Mouse (Mus musculus) lung, postnatal 25 days (tissue): ENCODE results near the gene Erfe.

Experiments used
- DNase-seq: peaks from one replicate; pipeline ENCODE4 v3.0.0; 2022; ENCODE audit warnings: low spot score

The Erfe gene

DNA sequence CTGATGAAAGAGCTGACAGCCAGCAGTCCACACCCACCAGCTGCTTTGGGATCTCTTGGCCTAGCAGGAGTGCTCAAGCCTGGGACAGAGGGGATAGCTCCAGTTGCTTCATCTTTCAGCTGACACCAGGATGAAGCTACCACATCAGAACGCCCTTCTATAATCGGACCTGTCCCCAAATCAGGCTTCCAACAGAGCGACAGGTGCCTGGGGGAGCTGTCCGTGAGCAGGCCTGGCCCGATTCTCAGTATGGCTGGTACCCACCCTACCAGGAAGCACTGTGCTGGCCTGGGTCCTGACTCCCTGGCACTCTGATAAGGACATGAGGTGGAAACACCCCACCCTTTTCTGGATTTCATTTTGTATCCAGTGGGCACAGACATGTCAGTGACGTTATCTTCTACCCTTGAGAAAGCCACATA, 7.2 kb downstream of the Erfe start:
- DNase-seq = no peak

DNA sequence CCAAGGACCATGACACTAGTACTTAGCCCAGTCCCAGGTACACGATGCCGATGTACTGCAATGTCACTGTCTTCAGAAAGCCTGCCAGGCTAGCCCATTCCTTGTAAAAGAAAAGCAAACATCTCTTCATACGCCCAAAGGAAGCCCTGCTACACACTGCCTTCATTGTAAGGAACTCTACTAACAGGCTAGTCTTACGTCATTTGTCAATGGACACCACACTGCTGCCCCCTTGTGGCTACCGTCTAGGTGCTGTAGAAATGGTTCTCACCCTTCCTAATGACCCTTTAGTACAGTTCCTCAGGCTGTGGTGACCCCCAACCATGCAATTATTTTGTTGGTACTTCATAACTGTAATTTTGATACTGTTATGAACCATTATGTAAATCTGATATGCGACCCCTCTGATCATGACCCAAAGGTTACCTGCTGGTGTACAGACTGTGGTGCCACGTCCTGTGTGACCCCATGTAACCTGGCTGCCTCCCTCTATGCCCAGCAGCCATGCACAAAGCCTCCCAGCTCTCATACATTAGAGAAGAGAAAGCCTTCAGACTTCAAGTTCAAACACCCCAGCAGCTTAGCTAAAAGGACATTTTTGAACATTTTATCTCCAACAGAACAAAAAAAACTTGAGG, 14.3 kb downstream of the Erfe start:
- peak; percentile 65 for DNase-seq

DNA sequence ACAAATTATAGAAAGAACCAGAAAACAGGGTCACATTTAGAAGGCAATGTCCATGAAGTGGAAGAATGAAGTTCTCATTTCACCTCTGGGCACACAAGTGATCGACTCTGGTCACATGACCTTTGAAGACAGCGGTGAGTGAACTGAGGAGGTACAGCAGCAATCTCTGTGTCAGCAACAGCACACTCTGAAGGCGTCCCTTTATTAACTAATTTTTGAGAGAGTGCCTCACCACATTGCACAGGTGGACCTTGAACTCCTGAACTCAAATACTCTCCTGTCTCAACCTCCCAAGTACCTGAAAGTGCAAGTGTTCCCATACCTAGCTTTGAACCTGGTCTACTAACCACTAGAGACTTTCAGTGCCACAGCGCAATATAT, 14.9 kb downstream of the Erfe start:
- no peak for DNase-seq

DNA sequence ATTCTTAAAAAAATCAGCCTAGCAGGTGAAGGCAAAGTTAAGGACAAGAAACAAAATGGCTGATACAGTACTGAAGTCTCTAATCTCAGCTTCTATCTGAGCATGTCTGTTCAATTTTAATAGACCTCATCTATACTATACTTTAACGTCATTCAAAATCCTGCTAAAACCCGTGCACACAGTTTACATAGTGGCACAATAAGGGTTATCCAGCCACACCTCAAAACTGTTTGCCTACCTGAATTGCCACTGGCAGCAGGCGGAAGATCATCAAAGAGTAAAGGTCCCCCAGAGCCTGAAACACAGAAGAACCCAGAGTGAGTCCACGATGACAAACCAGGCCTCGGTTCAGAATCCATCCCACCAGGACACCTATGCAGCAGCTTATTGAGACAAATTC, 24.1 kb downstream of the Erfe start:
- no peak for DNase-seq

DNA sequence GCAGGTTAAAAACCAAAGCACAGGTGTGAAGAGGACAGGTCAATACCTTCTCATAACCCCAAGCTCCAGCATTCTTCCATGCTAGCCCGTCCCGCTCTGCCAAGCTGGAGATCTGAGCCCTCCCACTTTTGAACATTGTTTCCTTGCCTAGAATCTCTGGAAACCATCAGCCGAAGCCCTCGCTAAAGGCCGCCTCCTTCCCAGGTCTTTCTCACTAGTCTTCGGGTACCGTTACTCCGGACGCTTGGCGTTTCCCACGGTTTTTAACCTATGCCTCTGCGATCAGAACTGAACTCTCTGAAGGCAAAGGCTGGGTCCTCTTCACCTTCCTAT, 31.7 kb downstream of the Erfe start:
- DNase-seq = no peak

DNA sequence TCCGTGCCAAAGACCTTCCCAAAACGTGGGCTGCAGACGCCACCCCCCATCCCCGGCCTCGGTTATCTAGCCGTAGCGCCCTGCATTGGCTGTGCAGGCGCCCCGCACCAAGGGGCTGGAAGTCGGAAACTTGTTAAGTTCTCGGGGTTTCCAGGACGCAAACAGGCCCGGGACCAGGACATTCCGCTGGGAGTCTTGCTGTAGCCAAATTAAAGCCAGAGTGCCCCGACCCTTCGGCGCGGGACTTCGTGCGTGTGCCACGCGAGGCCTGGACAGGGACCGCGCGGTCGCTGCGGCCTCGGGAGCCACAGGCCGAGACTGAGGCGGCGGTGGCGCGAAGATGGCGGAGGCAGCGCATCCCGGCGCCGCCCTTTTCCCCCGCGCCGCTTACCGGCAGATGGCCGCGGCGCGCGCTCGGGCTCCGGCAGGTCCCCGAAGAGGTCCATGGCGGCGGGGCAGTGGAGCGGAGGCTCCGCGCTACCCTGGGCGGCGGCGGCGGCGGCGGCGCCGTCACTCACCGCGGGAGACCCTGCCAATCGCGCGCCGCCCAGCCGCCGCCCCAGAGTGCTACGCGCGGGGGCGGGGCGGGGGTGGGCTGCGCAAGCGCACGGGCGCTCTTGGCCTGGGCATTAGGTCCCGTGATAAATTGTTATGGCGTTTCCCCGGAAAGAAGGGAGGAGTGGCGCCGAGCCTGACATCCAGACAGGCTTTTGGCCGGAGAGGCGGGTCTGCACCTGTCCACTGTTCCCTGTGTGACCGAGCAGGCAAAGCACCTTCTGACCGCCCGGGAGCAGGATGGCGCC, 32.2 kb downstream of the Erfe start, which contains the start of gene Ilkap:
TSS of gene Ilkap (minus strand) at position 556 of the 803 bp plus-strand sequence.
- peak; percentile 86 for DNase-seq

DNA sequence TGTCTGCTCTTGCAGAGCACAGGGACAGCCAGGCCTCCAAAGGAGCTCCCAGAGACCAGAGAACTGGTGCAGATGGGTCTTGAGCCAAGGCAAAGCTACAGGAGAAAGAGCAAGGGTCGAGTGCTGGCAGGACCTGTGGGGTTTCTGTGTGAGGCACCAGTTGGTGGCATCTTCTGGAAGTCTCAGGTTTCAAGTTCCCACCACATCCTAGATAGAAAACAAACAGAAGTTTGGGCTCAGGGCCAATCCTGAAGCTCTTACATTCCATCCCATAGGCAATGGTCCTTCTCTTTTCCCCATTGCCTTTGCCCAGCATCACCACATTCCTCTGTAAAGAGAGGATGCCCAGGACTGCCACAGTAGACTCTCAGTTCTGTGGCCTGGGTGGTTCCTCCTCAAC, 38.7 kb downstream of the Erfe start:
- no peak for DNase-seq

DNA sequence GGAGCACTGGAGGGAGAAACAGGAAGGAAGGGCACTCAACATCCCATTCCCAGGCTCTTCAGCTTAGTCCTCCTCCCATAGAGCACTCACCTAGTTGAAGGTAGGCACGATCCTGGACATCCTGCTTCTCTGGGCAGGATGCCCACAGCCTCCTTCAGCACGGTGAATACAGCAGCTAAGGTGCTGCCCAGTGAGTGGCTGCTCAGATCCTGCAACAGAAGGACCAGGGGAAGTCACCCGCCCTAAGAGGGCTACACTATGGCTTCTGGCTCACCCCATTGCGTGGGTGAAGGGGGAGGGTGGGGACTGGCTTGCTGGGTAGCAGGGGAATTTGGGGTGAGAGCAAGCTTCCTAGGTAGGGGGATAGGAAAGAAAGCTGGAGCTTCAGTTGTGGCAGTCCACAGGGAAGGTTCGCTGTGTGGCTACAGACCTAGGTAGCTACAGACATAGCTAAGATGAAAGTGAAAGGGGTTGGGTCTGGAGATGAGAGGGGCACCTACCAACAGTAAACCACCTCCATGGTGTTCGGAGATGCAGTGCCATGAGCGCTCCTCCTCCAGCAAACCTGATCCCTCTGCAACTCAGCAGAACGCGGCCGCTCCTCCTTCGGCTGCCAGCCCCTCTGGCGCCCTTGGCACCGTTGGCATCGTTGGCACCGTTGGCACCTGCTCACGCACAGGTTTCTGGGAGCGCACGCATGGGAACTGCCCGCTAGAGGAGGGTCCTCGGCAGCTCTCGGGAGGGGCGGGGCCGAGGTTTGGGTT, 39.4 kb downstream of the Erfe start:
- DNase-seq = peak; percentile 44

DNA sequence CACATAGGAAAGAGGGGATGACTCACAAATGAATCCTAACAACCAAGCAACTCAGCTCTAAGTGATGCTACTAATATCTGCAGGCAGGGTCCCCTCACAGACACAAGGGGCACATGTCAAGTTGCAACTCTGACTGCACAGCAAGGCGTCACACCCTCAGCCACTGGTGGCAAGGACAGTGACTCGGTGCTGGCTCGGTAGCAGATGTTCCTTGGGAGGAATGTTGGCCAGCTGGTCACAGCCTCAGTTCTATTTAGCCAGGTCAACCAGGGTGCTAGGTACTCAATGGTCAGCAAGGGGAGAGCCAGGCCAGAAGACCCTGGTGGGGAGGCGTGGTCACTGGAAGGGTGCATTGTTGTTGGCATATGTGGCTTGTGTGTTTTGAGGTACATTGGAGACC, 41.6 kb downstream of the Erfe start:
- DNase-seq = no peak

DNA sequence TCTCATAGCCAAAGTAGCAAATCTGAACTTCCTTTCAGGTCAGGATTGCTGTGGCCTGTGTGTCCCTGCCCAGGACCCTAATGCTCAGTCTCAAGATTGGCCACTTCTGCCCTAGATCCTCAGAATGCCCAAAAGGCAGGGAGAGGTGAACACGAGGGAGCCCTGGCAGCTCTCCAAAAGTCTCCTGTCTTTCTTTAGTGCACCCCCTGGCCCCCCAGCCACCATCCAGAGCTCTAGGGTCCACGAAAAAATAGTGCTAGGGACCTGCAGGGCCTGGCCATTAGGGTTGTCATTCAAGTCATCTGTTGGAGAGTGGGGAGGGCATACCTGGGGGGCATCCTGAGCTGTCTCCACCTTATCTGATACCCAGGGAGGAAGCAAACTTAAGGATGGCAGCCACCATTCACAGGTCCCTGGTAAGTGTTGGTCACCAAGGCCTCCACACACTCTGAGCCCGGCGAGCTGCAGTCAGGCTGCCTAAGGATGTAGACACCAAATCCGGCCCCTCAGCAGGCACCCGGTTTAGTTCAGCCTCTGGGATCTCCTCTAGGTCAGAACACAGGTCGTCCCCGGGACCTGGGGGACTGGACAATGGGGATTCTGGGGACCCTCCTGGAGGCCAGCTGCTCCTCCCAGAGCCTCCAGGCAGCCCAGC, 45.5 kb downstream of the Erfe start:
- no peak for DNase-seq

DNA sequence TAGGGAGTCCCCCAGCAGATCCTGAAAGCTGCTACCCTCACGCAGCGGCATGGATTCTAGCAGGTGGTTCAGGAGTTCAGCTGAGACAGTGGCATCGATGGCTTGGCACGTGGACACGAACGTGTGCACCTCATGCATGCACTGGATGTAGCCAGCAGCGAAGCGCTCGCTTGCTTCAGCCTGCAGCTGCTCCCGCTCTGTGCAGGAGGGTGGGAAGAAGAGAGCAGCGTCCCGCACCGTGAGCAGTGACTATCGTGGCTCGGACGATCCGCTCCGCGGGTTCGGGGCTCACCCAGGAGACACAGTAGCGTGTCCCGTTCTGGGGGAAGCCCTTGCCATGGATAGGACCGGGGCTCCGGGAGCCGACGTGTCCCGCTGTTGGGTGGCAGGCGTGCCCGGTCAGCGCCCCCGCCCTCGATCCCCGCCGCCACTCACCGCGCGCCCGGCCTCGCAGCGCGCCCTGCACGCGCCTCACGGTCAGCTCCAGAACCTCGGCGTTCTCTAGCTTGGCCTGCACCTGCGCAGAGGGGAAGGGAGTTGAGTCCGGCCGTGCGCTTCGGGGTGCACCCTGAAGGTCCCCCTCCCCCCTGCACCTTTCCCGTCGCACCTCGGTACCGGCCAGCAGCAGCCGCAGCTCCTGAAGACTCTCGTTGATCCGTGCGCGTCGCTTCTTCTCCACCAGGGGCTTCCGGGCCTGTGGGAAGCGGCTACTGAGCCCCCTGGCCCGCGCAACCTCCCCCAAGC, 46.2 kb downstream of the Erfe start:
- DNase-seq = no peak

DNA sequence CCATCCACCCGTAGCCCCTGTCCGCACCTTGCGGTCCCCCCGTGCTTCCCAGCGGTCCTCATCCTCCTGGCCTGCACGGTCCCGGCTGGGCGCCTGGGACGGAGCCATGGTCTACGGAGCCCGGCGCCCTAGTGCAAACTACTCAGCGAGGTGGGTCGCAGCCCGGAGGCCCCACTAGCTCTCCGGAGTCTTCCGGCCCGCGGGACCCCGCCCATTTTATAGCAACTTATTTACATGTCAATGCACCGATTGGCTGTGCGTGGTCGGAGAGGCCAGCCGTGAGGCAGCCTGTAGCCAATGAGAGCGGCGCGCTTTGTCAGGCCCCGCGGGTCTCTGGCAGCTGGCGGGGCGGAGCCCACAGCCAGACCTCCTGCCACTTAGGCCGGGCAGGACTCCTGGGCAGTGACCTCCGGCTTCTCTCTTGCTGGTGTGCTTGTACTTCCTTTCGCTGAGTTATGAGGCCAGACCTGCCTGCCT, 46.8 kb downstream of the Erfe start:
- peak; percentile 98 for DNase-seq

DNA sequence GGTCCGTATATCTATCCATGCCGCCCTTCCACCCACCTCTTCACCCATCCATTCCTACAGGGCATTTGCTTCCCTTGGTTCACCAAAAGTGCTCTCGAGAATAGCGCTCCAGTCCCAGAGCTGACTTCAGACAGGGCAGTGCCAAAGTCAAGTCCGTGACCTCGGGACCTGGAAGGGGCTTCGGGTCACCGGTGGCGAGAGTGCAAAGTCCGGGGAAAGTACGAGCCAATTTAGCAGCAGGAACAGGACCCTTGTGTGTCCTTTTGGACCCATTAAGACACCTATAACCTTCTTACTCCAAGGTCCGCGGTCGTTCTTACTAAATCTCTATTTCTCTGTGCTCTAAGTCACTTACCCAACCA, 47.3 kb downstream of the Erfe start:
- DNase-seq = no peak

DNA sequence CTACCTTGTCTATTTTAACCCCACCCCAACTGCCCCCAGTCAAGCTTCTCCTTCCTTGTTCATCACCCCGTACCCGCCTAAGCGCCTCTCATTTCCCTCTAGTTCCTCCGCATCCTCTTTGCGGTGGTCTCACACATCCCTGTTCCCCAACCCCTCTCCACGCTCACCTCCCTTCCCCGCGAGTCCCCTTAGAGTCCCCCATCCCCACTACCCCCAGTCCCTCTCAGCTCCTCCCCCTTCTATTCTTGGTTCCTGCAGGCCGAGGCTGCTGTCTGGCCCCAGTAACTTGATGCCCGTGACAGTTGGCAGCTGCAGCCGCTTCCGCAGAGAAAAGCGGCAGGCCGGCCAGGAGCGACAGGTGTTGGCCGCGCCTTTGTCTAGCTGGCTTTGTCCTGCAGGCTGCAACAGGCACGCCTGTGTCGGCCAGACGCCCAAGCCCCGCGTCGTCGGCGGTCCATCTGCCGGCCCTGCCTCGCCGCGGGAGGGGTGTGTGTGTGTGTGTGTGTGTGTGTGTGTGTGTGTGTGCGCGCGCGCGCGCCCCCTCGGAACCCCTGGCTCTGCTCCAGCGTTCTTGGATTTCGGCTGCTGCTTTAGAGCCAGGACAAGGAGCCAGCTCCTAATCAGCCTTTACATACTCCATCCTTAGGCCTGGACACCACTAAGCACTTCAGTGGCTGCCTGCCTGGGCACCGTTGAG, 47.8 kb downstream of the Erfe start, which contains the start of gene Hes6:
TSS of gene Hes6 (minus strand) at position 141 of the 697 bp plus-strand sequence.
- peak; percentile 55 for DNase-seq

DNA sequence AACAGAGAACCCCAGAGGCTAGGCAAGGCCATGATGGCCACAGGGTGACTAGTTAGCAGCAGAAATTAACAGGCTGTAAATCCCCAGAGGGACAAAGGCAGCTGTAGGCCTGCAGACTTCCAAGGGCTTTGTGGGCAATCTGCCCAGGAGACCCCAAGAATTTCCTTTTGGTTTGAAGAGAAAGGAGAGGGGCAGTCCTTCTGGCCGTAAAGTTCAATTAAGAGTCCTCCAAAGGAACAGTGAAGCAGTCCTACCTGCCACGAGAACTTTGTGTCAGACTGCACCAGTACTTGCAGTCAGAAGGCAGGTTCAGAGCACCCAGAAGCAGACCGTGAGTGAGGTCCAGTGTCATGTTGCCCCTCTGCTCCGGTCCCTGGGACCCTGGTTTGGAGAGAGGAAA, 48.7 kb downstream of the Erfe start:
- no peak for DNase-seq

DNA sequence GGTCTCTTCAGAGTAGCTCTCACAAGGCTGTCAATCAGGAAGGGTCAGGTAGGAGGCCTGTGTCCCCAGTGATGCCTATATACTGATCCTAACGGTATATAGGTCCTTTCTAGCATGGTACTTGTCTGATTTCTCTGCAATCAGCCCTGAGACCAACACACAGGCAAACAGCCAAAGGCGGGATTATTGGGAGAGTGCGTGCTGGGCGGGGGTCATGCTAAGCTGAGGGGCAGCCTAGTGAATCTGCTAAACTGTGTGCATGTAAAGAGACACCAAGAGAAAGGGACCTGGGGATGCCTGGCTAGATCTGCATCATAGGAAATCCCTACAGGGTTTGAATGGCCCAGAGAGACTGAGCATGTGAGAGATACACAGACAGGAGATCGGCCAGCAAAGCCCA, 49.1 kb downstream of the Erfe start:
- DNase-seq = no peak

DNA sequence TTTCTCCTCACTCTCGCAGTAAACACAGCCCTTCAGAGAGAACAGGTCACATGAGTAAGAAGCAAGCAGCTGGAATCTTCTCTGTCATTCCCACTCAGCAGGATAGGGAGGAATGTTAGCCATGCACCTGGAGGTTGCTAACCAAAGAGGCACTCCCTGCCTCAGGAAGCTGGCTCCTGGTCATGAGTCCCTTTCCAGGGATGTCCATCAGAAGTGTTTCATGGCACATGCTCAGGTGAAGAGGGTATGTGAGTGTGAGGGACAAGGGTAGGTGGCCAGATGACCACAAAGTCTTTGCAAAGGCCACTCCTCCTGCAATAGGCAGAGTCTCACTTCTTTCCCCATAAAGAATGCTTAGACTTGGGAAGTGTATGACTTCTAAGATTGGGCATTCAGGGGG, 51.8 kb downstream of the Erfe start:
- no peak for DNase-seq

DNA sequence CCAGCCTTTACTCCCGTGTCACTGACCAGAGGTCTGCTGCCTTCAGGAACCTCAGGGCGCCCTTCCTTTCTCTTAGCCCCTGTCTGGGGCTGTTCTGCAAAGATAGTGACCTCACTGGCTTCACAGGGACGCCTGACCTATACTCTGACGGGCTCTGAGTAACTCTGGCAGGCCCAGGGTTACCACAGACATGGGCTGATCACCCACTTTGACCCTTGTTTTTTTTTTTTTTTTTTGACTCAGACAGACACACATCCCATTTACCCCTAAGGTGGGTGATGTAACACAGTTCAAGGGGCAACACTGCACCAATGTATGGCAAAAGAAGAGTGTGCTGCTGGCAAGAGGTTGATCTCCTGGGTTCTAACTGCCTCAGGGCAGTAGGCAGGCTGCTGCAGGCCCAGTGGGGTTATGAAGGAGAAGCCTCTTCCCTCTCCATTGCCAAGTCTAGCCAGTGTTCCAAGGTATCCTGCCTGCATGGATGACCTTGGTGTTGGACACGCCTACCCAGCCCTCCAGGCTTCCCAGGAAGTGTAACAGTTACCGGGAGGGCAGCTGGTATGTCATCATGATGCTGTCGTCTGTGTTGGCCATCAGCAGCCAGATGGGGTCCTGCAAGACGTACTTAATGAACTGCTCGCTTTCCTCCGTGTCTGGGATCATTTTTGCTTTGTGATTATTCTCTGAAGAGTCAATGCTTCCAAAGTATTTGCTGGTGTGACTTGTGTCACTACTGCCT, 53.8 kb downstream of the Erfe start:
- DNase-seq = no peak

DNA sequence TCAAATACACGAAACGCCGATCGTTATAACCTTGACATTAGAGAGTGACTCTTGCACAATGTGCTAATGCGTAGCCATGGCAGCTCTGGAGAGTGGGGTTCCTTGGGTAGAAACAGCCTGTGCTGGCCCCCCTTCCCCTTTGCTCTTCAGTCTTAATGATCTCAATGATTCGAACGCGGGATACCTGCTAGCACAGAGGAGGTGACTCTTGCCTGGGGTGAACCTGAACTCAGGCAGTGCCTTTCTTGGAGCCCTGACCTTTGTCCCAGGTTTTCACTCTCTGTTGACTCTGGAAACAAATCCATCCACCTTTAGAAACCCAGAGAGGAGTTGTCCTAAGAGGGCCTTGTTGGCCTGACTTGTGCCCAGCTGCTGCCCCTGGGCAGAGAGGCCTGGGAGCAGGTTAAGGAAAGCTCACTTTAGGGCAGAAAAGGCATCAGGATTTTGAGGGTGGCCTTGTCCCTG, 54.4 kb downstream of the Erfe start:
- no peak for DNase-seq
